Mouse (Mus musculus): ENCODE data around the gene Nrm. TPM values are rescaled to one million over a fixed set of nuclear protein-coding genes. Genes with fewer than 3 reads are reported as not detected.

The Nrm gene
- polyA plus RNA-seq, 1 experiment from 2014 or later, result 65.2 TPM

DNA sequence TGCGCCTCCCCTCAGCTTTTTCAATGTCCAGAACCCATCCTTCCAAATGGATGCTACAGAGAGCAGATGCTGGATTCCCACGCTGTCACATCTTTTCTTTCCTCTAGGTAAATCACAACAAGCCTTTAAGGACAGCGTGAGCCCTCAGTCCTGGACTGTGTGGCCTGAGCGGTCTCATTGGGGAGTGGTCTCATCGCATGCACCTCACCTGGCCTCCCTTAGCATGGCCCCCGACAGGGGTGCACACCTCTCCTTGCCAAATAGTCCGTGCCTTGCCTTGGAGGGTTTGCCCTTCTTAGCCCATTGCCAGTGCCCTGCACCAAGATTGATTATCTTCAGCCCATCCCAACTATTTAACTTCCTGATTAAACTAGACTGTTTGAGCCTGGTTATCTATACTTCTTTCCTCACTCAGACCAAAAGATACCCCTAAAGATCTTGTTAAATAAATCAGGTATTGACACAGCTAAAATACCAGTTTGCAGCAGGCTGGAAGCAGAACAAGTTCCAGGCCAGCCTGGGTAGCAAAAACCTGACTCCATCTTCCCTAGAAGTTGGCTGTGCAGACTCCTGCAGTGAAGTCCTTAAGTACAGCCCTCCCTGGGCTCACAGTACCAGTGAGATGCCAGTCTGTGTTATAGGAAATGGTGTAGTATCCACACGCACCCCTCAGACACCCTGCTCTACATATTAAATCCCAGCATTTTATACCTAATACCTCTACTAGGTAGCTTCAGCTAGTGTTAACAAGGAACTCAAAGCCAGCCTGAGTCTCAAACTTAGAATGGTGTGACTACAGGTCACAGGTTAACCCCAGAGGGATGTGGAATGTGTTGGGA lies 28.5 kb upstream of the Nrm start:
- Histone ChIP-seq H3K27me3 (ENCODE audit: control insufficient read depth, insufficient read depth, low read length) (no peaks in the 10 kb centered on the region), H3K27ac (ENCODE audit: low read depth, low read length) (no peak overlapping the region), H3K9ac (ENCODE audit: low read depth, low read length) (no peak overlapping the region), H3K4me1 (ENCODE audit: control insufficient read depth, insufficient read depth, low read length) (peaks cover 26% of the 10 kb centered on the region), H3K9me3 (ENCODE audit: control insufficient read depth, low read length) (no peaks in the 10 kb centered on the region), H3K4me2 (replicated peaks; ENCODE audit: low read depth, low read length) (no peak overlapping the region), H3K4me3 (ENCODE audit: low read length) (no peak overlapping the region), H3K36me3 (ENCODE audit: control insufficient read depth, insufficient read depth, low read length) (peaks cover 57% of the 10 kb centered on the region)
- ATAC-seq (ENCODE audit: low FRiP score, low TSS enrichment), result no peak
- WGBS, result 63% methylated on average over 8 of the region's 8 CpGs

GRCm38 (mm10) chr17:35833239-35833751 lies 27.8 kb upstream of the Nrm start:
- H3K9me3 ChIP-seq (ENCODE audit: control insufficient read depth, low read length), result no peaks in the 10 kb centered on the region
- no peak overlapping the region for H3K27ac ChIP-seq (ENCODE audit: low read depth, low read length)
- H3K4me2 ChIP-seq (replicated peaks; ENCODE audit: low read depth, low read length), result no peak overlapping the region
- no peak for ATAC-seq (ENCODE audit: low FRiP score, low TSS enrichment)
- H3K4me1 ChIP-seq (ENCODE audit: control insufficient read depth, insufficient read depth, low read length), result peaks cover 26% of the 10 kb centered on the region
- H3K4me3 ChIP-seq (ENCODE audit: low read length), result no peak overlapping the region
- H3K27me3 ChIP-seq (ENCODE audit: control insufficient read depth, insufficient read depth, low read length), result no peaks in the 10 kb centered on the region
- H3K36me3 ChIP-seq (ENCODE audit: control insufficient read depth, insufficient read depth, low read length), result peaks cover 54% of the 10 kb centered on the region
- no peak overlapping the region for H3K9ac ChIP-seq (ENCODE audit: low read depth, low read length)
- 31% methylated on average over 5 of the region's 5 CpGs for WGBS

DNA sequence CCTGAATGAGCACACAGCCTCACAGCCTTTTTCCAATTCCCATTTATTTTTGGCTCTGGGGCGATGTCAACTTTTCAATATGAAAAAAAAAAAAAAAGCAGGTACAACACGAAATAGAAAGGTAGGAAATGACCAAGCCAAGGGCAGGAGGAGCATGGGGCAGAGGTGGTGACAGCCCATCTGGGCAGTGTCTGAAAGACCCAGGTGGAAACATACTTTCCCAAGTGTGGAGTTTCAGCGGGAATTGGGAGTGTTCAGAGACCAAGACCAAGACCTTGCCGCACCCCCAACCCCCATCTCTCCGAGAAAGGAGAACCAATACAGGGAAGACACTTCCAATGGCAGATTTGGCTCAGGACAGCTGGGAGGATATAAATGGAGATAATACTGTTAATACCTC lies 27.2 kb upstream of the Nrm start:
- H3K4me1 ChIP-seq (ENCODE audit: control insufficient read depth, insufficient read depth, low read length), result peaks cover 26% of the 10 kb centered on the region
- H3K36me3 ChIP-seq (ENCODE audit: control insufficient read depth, insufficient read depth, low read length), result peaks cover 54% of the 10 kb centered on the region
- no peak overlapping the region for H3K9ac ChIP-seq (ENCODE audit: low read depth, low read length)
- H3K4me3 ChIP-seq (ENCODE audit: low read length), result no peak overlapping the region
- 55% methylated on average over 5 of the region's 5 CpGs for WGBS
- no peaks in the 10 kb centered on the region for H3K9me3 ChIP-seq (ENCODE audit: control insufficient read depth, low read length)
- H3K27me3 ChIP-seq (ENCODE audit: control insufficient read depth, insufficient read depth, low read length), result no peaks in the 10 kb centered on the region
- peak overlapping the region; percentile 78; the same call in 1 of the 2 replicates for H3K4me2 ChIP-seq (replicated peaks; ENCODE audit: low read depth, low read length)
- no peak overlapping the region for H3K27ac ChIP-seq (ENCODE audit: low read depth, low read length)
- no peak for ATAC-seq (ENCODE audit: low FRiP score, low TSS enrichment)

DNA sequence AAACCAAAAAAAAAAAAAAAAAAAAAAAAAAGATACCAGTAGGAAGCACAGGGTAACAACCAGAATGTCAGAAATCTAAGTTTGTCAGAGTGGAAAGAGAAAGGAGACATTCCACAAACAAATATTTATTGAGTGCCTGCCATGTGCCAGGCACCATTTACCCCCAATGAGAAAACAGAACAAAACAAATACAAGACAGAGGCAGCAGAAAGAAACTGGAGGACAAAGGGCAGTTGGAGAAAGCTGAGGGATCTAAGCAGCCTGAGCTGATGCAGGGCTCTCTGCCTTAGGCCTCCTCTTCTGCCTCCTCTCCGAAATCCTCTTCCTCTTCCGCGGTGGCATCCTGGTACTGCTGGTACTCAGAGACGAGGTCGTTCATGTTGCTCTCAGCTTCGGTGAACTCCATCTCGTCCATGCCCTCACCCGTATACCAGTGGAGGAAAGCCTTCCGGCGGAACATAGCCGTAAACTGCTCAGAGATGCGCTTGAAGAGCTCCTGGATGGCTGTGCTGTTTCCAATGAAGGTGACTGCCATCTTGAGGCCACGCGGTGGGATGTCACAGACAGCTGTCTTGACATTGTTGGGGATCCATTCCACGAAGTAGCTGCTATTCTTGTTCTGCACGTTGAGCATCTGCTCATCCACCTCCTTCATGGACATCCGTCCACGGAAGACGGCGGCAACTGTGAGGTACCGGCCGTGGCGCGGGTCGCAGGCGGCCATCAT lies 26.3 kb upstream of the Nrm start:
- WGBS, result 70% methylated on average over 26 of the region's 26 CpGs
- Histone ChIP-seq H3K9me3 (ENCODE audit: control insufficient read depth, low read length) (no peaks in the 10 kb centered on the region), H3K4me3 (ENCODE audit: low read length) (peak overlapping the region; percentile 91), H3K27ac (ENCODE audit: low read depth, low read length) (no peak overlapping the region), H3K9ac (ENCODE audit: low read depth, low read length) (peak overlapping the region; percentile 87; the same call in 1 of the 2 replicates), H3K27me3 (ENCODE audit: control insufficient read depth, insufficient read depth, low read length) (no peaks in the 10 kb centered on the region), H3K4me2 (replicated peaks; ENCODE audit: low read depth, low read length) (peak overlapping the region; percentile 78), H3K4me1 (ENCODE audit: control insufficient read depth, insufficient read depth, low read length) (peaks cover 28% of the 10 kb centered on the region), H3K36me3 (ENCODE audit: control insufficient read depth, insufficient read depth, low read length) (peaks cover 54% of the 10 kb centered on the region)
- ATAC-seq (ENCODE audit: low FRiP score, low TSS enrichment), result no peak

GRCm38 (mm10) chr17:35835424-35836140 lies 25.5 kb upstream of the Nrm start:
- Histone ChIP-seq H3K4me2 (replicated peaks; ENCODE audit: low read depth, low read length) (peak overlapping the region; percentile 78), H3K36me3 (ENCODE audit: control insufficient read depth, insufficient read depth, low read length) (peaks cover 54% of the 10 kb centered on the region), H3K4me1 (ENCODE audit: control insufficient read depth, insufficient read depth, low read length) (peaks cover 23% of the 10 kb centered on the region), H3K4me3 (ENCODE audit: low read length) (peak overlapping the region; percentile 91), H3K9me3 (ENCODE audit: control insufficient read depth, low read length) (no peaks in the 10 kb centered on the region), H3K9ac (ENCODE audit: low read depth, low read length) (peak overlapping the region; percentile 87), H3K27ac (ENCODE audit: low read depth, low read length) (no peak overlapping the region), H3K27me3 (ENCODE audit: control insufficient read depth, insufficient read depth, low read length) (no peaks in the 10 kb centered on the region)
- ATAC-seq (ENCODE audit: low FRiP score, low TSS enrichment), result no peak
- 75% methylated on average over 26 of the region's 26 CpGs for WGBS

GRCm38 (mm10) chr17:35836178-35836965 lies 24.7 kb upstream of the Nrm start:
- H3K9me3 ChIP-seq (ENCODE audit: control insufficient read depth, low read length), result no peaks in the 10 kb centered on the region
- no peaks in the 10 kb centered on the region for H3K27me3 ChIP-seq (ENCODE audit: control insufficient read depth, insufficient read depth, low read length)
- H3K27ac ChIP-seq (ENCODE audit: low read depth, low read length), result peak overlapping the region; percentile 97
- peaks cover 49% of the 10 kb centered on the region for H3K36me3 ChIP-seq (ENCODE audit: control insufficient read depth, insufficient read depth, low read length)
- ATAC-seq (ENCODE audit: low FRiP score, low TSS enrichment), result no peak
- H3K4me3 ChIP-seq (ENCODE audit: low read length), result peak overlapping the region; percentile 91
- peaks cover 23% of the 10 kb centered on the region for H3K4me1 ChIP-seq (ENCODE audit: control insufficient read depth, insufficient read depth, low read length)
- WGBS, result 7% methylated on average over 24 of the region's 24 CpGs
- peak overlapping the region; percentile 87 for H3K9ac ChIP-seq (ENCODE audit: low read depth, low read length)
- peak overlapping the region; percentile 78 for H3K4me2 ChIP-seq (replicated peaks; ENCODE audit: low read depth, low read length)

GRCm38 (mm10) chr17:35836991-35837422 lies 24.1 kb upstream of the Nrm start:
- ATAC-seq (ENCODE audit: low FRiP score, low TSS enrichment), result peak; percentile 21
- peaks cover 48% of the 10 kb centered on the region for H3K36me3 ChIP-seq (ENCODE audit: control insufficient read depth, insufficient read depth, low read length)
- H3K4me2 ChIP-seq (replicated peaks; ENCODE audit: low read depth, low read length), result peak overlapping the region; percentile 78
- no peaks in the 10 kb centered on the region for H3K9me3 ChIP-seq (ENCODE audit: control insufficient read depth, low read length)
- peak overlapping the region; percentile 97 for H3K27ac ChIP-seq (ENCODE audit: low read depth, low read length)
- peaks cover 23% of the 10 kb centered on the region for H3K4me1 ChIP-seq (ENCODE audit: control insufficient read depth, insufficient read depth, low read length)
- peak overlapping the region; percentile 91 for H3K4me3 ChIP-seq (ENCODE audit: low read length)
- peak overlapping the region; percentile 87 for H3K9ac ChIP-seq (ENCODE audit: low read depth, low read length)
- WGBS, result 0% methylated on average over 24 of the region's 25 CpGs
- H3K27me3 ChIP-seq (ENCODE audit: control insufficient read depth, insufficient read depth, low read length), result no peaks in the 10 kb centered on the region

- H3K36me3 ChIP-seq (ENCODE audit: control insufficient read depth, insufficient read depth, low read length), result peaks cover 45% of the 10 kb centered on the region
- peak overlapping the region; percentile 97 for H3K27ac ChIP-seq (ENCODE audit: low read depth, low read length)
- peak overlapping the region; percentile 78 for H3K4me2 ChIP-seq (replicated peaks; ENCODE audit: low read depth, low read length)
- peak overlapping the region; percentile 87 for H3K9ac ChIP-seq (ENCODE audit: low read depth, low read length)
- peak overlapping the region; percentile 91 for H3K4me3 ChIP-seq (ENCODE audit: low read length)
- WGBS, result under 1% methylated on average over 18 of the region's 18 CpGs
- H3K4me1 ChIP-seq (ENCODE audit: control insufficient read depth, insufficient read depth, low read length), result peaks cover 28% of the 10 kb centered on the region
- ATAC-seq (ENCODE audit: low FRiP score, low TSS enrichment), result 0 out of 2 replicates have a peak, but pooled peaks have one; percentile 1
- H3K9me3 ChIP-seq (ENCODE audit: control insufficient read depth, low read length), result no peaks in the 10 kb centered on the region
- no peaks in the 10 kb centered on the region for H3K27me3 ChIP-seq (ENCODE audit: control insufficient read depth, insufficient read depth, low read length)
These were observed 23.6 kb upstream of the Nrm start for GRCm38 (mm10) chr17:35837487-35837886.
